Mouse (Mus musculus) midbrain, embryonic 14.5 days (tissue): ENCODE results near the gene Mrpl42. TPM values are rescaled to one million over a fixed set of nuclear protein-coding genes. Genes with fewer than 3 reads are reported as not detected.

Experiments
- ATAC-seq: fragments of 200-750 bp; cut with Nextera tagmentation; 2 replicates; pipeline ENCODE4 v1.8.0; 2017; ENCODE audit warnings: moderate number of reproducible peaks, moderate library complexity; ENCODE audit not compliant: low FRiP score, low TSS enrichment
- DNase-seq: peaks from one replicate; pipeline ENCODE4 v3.0.0-alpha.2; 2015
- H3K27ac ChIP-seq: fragments of 300-500 bp; sonication (generic); replicated peaks from 2 replicates; pipeline ENCODE4 v1.5.1; 2014; ENCODE audit warnings: mild to moderate bottlenecking, low read depth, low read length, moderate library complexity
- H3K27me3 ChIP-seq: fragments of 300-500 bp; sonication (generic); 2 replicates; pipeline ENCODE4 v1.6.1; 2014; ENCODE audit warnings: low read length, control low read depth, mixed read lengths; ENCODE audit not compliant: control insufficient read depth, insufficient read depth
- H3K36me3 ChIP-seq: fragments of 300-500 bp; sonication (generic); 2 replicates; pipeline ENCODE4 v1.6.1; 2014; ENCODE audit warnings: low read length, control low read depth; ENCODE audit not compliant: control insufficient read depth, insufficient read depth
- H3K4me1 ChIP-seq: fragments of 300-500 bp; sonication (generic); 2 replicates; pipeline ENCODE4 v1.6.1; 2014; ENCODE audit warnings: mild to moderate bottlenecking, antibody characterized with exemption, low read length, control low read depth; ENCODE audit not compliant: control insufficient read depth, insufficient read depth
- H3K4me2 ChIP-seq: fragments of 300-500 bp; sonication (generic); 2 replicates; pipeline ENCODE4 v1.6.1; 2014; ENCODE audit warnings: mild to moderate bottlenecking, low read length, moderate library complexity
- H3K4me3 ChIP-seq: fragments of 300-500 bp; sonication (generic); replicated peaks from 2 replicates; pipeline ENCODE4 v1.5.1; 2014; ENCODE audit warnings: low read depth, low read length
- H3K9ac ChIP-seq: fragments of 300-500 bp; sonication (generic); replicated peaks from 2 replicates; pipeline ENCODE4 v1.6.1; 2014; ENCODE audit warnings: mild to moderate bottlenecking, low read length, moderate library complexity
- H3K9me3 ChIP-seq: fragments of 300-500 bp; sonication (generic); 2 replicates; pipeline ENCODE4 v1.6.1; 2016; ENCODE audit warnings: low read length, control low read depth, mixed read lengths; ENCODE audit not compliant: control insufficient read depth
- WGBS: fragments of 180-500 bp; shearing (Covaris S2); extraction: QIAGEN DNeasy Blood & Tissue Kit; methylation state at CpG from one replicate; pipeline ENCODE4 v1.1.7; 2014; 5-methylcytosine and 5-hydroxymethylcytosine counted together
- polyA plus RNA-seq: library from polyadenylated mRNA; unstranded; fragments of >200 nt; fragmentation: Nextera tagmentation; extraction: Ambion mirVana; gene quantifications from 2 replicates; pipeline ENCODE4 v1.2.1, GENCODE M21; 2014

Mrpl42 gene
- polyA plus RNA-seq, 1 experiment from 2014 or later, result 251 TPM

GRCm38 (mm10) chr10:95457367-95458049 is 44.2 kb downstream of the Mrpl42 start:
- Histone ChIP-seq H3K36me3 (no peaks in the 10 kb centered on the region), H3K9ac (no peak overlapping the region), H3K27me3 (no peaks in the 10 kb centered on the region), H3K4me2 (no peak overlapping the region), H3K27ac (no peak overlapping the region), H3K9me3 (no peaks in the 10 kb centered on the region), H3K4me3 (no peak overlapping the region), H3K4me1 (no peaks in the 10 kb centered on the region)
- DNase-seq (no peak), ATAC-seq (no peak)
- WGBS, result 90% methylated on average over 8 of the region's 8 CpGs

GRCm38 (mm10) chr10:95456103-95456502 is 45.6 kb downstream of the Mrpl42 start:
- H3K4me2 ChIP-seq, result no peak overlapping the region
- H3K4me3 ChIP-seq, result no peak overlapping the region
- no peak overlapping the region for H3K27ac ChIP-seq
- no peaks in the 10 kb centered on the region for H3K36me3 ChIP-seq
- no peak for DNase-seq
- no peak for ATAC-seq
- no peaks in the 10 kb centered on the region for H3K4me1 ChIP-seq
- H3K27me3 ChIP-seq, result no peaks in the 10 kb centered on the region
- no peaks in the 10 kb centered on the region for H3K9me3 ChIP-seq
- no peak overlapping the region for H3K9ac ChIP-seq
- 60% methylated on average over 2 of the region's 2 CpGs for WGBS

- H3K27ac ChIP-seq, result no peak overlapping the region
- no peak overlapping the region for H3K4me3 ChIP-seq
- ATAC-seq, result no peak
- no peak overlapping the region for H3K4me2 ChIP-seq
- H3K9me3 ChIP-seq, result no peaks in the 10 kb centered on the region
- H3K4me1 ChIP-seq, result no peaks in the 10 kb centered on the region
- DNase-seq, result no peak
- H3K36me3 ChIP-seq, result no peaks in the 10 kb centered on the region
- no peaks in the 10 kb centered on the region for H3K27me3 ChIP-seq
- WGBS, result 91% methylated on average over 5 of the region's 5 CpGs
- H3K9ac ChIP-seq, result no peak overlapping the region
These were observed 48.5 kb downstream of the Mrpl42 start for GRCm38 (mm10) chr10:95453282-95453681.

- Histone ChIP-seq H3K27me3 (no peaks in the 10 kb centered on the region), H3K9me3 (no peaks in the 10 kb centered on the region), H3K27ac (no peak overlapping the region), H3K4me2 (no peak overlapping the region), H3K36me3 (no peaks in the 10 kb centered on the region), H3K4me3 (no peak overlapping the region), H3K4me1 (no peaks in the 10 kb centered on the region), H3K9ac (no peak overlapping the region)
- WGBS, result 90% methylated on average over 6 of the region's 6 CpGs
- ATAC-seq (no peak), DNase-seq (no peak)
These were observed 52.7 kb downstream of the Mrpl42 start for GRCm38 (mm10) chr10:95449033-95449432.

- H3K9ac ChIP-seq, result no peak overlapping the region
- ATAC-seq, result no peak
- no peak overlapping the region for H3K4me2 ChIP-seq
- DNase-seq, result no peak
- H3K27ac ChIP-seq, result no peak overlapping the region
- H3K9me3 ChIP-seq, result no peaks in the 10 kb centered on the region
- H3K36me3 ChIP-seq, result no peaks in the 10 kb centered on the region
- no peaks in the 10 kb centered on the region for H3K4me1 ChIP-seq
- H3K27me3 ChIP-seq, result no peaks in the 10 kb centered on the region
- WGBS, result 97% methylated on average over 16 of the region's 16 CpGs
- H3K4me3 ChIP-seq, result no peak overlapping the region
These were observed 53.8 kb downstream of the Mrpl42 start for GRCm38 (mm10) chr10:95447954-95448353.

- no peaks in the 10 kb centered on the region for H3K27me3 ChIP-seq
- H3K27ac ChIP-seq, result no peak overlapping the region
- DNase-seq, result no peak
- 87% methylated on average over 18 of the region's 18 CpGs for WGBS
- H3K4me3 ChIP-seq, result no peak overlapping the region
- H3K36me3 ChIP-seq, result no peaks in the 10 kb centered on the region
- no peaks in the 10 kb centered on the region for H3K9me3 ChIP-seq
- no peak for ATAC-seq
- H3K9ac ChIP-seq, result no peak overlapping the region
- no peak overlapping the region for H3K4me2 ChIP-seq
- no peaks in the 10 kb centered on the region for H3K4me1 ChIP-seq
These were observed 56.4 kb downstream of the Mrpl42 start for GRCm38 (mm10) chr10:95445104-95446056.

DNA sequence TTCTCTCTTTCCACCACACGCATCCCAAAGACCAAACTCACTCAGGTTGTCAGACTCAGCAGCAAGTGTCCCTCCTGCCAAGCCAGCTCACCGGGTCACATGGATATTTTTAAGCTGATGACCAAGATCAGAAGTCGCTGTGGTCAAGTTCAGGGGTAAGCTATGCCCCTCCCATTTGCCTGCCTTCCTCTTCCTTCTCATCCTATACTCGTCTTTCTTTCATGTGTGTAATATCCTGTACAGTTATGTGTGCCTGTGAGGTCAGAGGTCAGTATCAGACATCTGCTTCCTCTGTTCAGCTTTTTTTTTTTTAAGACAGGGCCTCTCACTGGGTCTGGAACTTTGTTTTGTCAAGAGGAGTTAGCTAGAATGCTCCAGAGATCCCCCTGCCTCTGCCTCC is 59.4 kb downstream of the Mrpl42 start:
- ATAC-seq, result no peak
- 84% methylated on average over 4 of the region's 4 CpGs for WGBS

GRCm38 (mm10) chr10:95440566-95440965 is 61.2 kb downstream of the Mrpl42 start:
- H3K27me3 ChIP-seq, result no peaks in the 10 kb centered on the region
- H3K27ac ChIP-seq, result no peak overlapping the region
- H3K4me2 ChIP-seq, result no peak overlapping the region
- H3K9ac ChIP-seq, result no peak overlapping the region
- H3K9me3 ChIP-seq, result no peaks in the 10 kb centered on the region
- no peaks in the 10 kb centered on the region for H3K36me3 ChIP-seq
- no peaks in the 10 kb centered on the region for H3K4me1 ChIP-seq
- H3K4me3 ChIP-seq, result no peak overlapping the region
- DNase-seq, result no peak
- whole genome bisulfite sequencing, result 46% methylated on average over 2 of the region's 2 CpGs
- no peak for ATAC-seq

More for the DNA sequence above, 59.4 kb downstream of the Mrpl42 start:
- H3K4me2 ChIP-seq, result no peak overlapping the region
- no peak overlapping the region for H3K4me3 ChIP-seq
- no peaks in the 10 kb centered on the region for H3K27me3 ChIP-seq
- DNase-seq, result no peak
- H3K4me1 ChIP-seq, result no peaks in the 10 kb centered on the region
- no peak overlapping the region for H3K9ac ChIP-seq
- H3K27ac ChIP-seq, result no peak overlapping the region
- no peaks in the 10 kb centered on the region for H3K9me3 ChIP-seq
- no peaks in the 10 kb centered on the region for H3K36me3 ChIP-seq
